Mouse (Mus musculus) forebrain, postnatal 0 days (tissue): ENCODE results near the gene Mier2. TPM values are rescaled to one million over a fixed set of nuclear protein-coding genes. Genes with fewer than 3 reads are reported as not detected.

Experiments
- ATAC-seq: fragments of 200-750 bp; cut with Nextera tagmentation; 2 replicates; pipeline ENCODE4 v1.8.0; 2017; ENCODE audit warnings: mild to moderate bottlenecking, moderate library complexity
- DNase-seq: peaks from one replicate; pipeline ENCODE4 v3.0.0-alpha.2; 2015
- H3K27ac ChIP-seq: fragments of 300-500 bp; sonication (generic); 2 replicates; pipeline ENCODE4 v1.5.1; 2014; ENCODE audit warnings: low read depth, mild to moderate bottlenecking, antibody characterized with exemption, low read length, moderate library complexity, mixed read lengths
- H3K27me3 ChIP-seq: fragments of 300-500 bp; sonication (generic); 2 replicates; pipeline ENCODE4 v1.6.1; 2014; ENCODE audit warnings: mild to moderate bottlenecking, low read length, mixed read lengths; ENCODE audit not compliant: insufficient read depth
- H3K36me3 ChIP-seq: fragments of 300-500 bp; sonication (generic); 2 replicates; pipeline ENCODE4 v1.6.1; 2014; ENCODE audit warnings: mild to moderate bottlenecking, moderate library complexity; ENCODE audit not compliant: insufficient read depth
- H3K4me1 ChIP-seq: fragments of 300-500 bp; sonication (generic); 2 replicates; pipeline ENCODE4 v1.6.1; 2014; ENCODE audit warnings: antibody characterized with exemption; ENCODE audit not compliant: insufficient read depth
- H3K4me2 ChIP-seq: fragments of 300-500 bp; sonication (generic); 2 replicates; pipeline ENCODE4 v1.6.1; 2014; ENCODE audit warnings: low read depth, mild to moderate bottlenecking, moderate library complexity
- H3K4me3 ChIP-seq: fragments of 300-500 bp; sonication (generic); 2 replicates; pipeline ENCODE4 v1.5.1; 2014; ENCODE audit warnings: low read depth, low read length, mixed read lengths
- H3K9ac ChIP-seq: fragments of 300-500 bp; sonication (generic); 2 replicates; pipeline ENCODE4 v1.6.1; 2014; ENCODE audit warnings: mild to moderate bottlenecking
- H3K9me3 ChIP-seq: fragments of 300-500 bp; sonication (generic); 2 replicates; pipeline ENCODE4 v1.6.1; 2016; ENCODE audit warnings: low read length
- CTCF ChIP-seq: sonication (generic); IDR thresholded peaks from 2 replicates; pipeline ENCODE4 v1.5.1; 2016; ENCODE audit warnings: antibody characterized with exemption, control low read depth, low read depth
- WGBS: fragments of 180-500 bp; shearing (Covaris S2); extraction: QIAGEN DNeasy Blood & Tissue Kit; methylation state at CpG from one replicate; pipeline ENCODE4 v1.1.7; 2014; 5-methylcytosine and 5-hydroxymethylcytosine counted together
- polyA plus RNA-seq: library from polyadenylated mRNA; unstranded; fragments of >200 nt; fragmentation: Nextera tagmentation; extraction: Ambion mirVana; gene quantifications from 2 replicates; pipeline ENCODE4 v1.2.1, GENCODE M21; 2015
- total RNA-seq: library from RNA; depleted of rRNA; stranded (reverse); fragments of >200 nt; gene quantifications from 2 replicates; pipeline ENCODE4 v1.2.3, GENCODE M21; 2014

The Mier2 gene
- total and polyA plus RNA-seq, 2 experiments from 2014 or later, result 38.6 to 73.0 TPM

DNA sequence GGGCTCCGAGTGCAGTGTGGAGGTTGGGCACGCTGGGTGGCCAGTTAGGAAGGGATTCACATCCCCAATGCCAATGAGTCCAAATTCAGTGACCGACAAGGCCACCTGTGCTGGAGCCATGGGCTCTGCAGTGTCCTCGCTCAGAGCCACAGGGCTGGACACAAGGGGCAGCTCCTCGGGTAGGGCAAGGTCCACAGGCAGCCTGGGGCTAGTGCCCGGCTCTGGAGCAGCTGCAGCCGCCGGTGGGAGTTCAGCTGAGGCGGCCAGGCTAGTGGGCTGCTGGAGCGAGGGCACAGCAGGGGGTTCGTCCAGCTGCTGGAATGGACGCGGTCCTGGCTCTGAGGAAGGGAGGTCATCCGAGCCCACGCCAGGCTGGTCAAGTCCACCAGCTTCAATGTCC is 13.5 kb downstream of the Mier2 start:
- TF ChIP-seq CTCF, result no peak
- peaks cover 72% of the 10 kb centered on the region for H3K36me3 ChIP-seq
- no peak for DNase-seq
- no peaks in the 10 kb centered on the region for H3K9me3 ChIP-seq
- H3K4me2 ChIP-seq, result no peak overlapping the region
- H3K4me1 ChIP-seq, result no peaks in the 10 kb centered on the region
- no peak overlapping the region for H3K9ac ChIP-seq
- no peak for ATAC-seq
- no peak overlapping the region for H3K4me3 ChIP-seq
- H3K27me3 ChIP-seq, result no peaks in the 10 kb centered on the region
- H3K27ac ChIP-seq, result no peak overlapping the region
- WGBS, result 82% methylated on average over 15 of the region's 15 CpGs

DNA sequence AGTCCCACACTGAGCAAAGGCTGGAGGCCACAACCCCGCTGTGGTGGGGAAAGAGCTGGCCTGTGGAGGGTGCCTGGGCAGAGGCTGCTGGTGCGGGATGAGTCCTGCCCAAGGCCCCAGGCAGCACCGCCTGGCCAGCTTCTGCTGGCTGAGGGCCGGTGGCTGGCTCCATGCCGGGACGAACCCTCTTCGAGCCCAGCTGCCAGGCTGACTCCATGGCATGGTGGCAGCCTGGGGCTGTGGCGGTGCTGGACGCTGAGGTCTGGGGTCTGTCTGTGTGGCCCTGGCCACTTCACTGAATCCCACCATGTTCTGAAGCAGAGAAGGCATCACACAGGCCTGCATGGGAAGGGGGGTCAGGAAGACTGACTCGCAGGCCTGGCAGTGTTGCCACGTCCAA is 14.3 kb downstream of the Mier2 start:
- Histone ChIP-seq H3K4me1 (no peaks in the 10 kb centered on the region), H3K9me3 (no peaks in the 10 kb centered on the region), H3K9ac (no peak overlapping the region), H3K4me3 (no peak overlapping the region), H3K4me2 (no peak overlapping the region), H3K36me3 (peaks cover 65% of the 10 kb centered on the region), H3K27ac (no peak overlapping the region), H3K27me3 (no peaks in the 10 kb centered on the region)
- 92% methylated on average over 11 of the region's 11 CpGs for WGBS
- no peak for ATAC-seq
- no peak for TF ChIP-seq CTCF
- no peak for DNase-seq

GRCm38 (mm10) chr10:79539701-79540495 is 15.1 kb downstream of the Mier2 start:
- Histone ChIP-seq H3K27ac (no peak overlapping the region), H3K36me3 (peaks cover 58% of the 10 kb centered on the region), H3K27me3 (no peaks in the 10 kb centered on the region), H3K9ac (no peak overlapping the region), H3K4me3 (no peak overlapping the region), H3K4me1 (no peaks in the 10 kb centered on the region), H3K9me3 (no peaks in the 10 kb centered on the region), H3K4me2 (no peak overlapping the region)
- ATAC-seq, result no peak
- no peak for DNase-seq
- TF ChIP-seq CTCF, result no peak
- 97% methylated on average over 16 of the region's 16 CpGs for WGBS

GRCm38 (mm10) chr10:79538873-79539272 is 16.1 kb downstream of the Mier2 start:
- Histone ChIP-seq H3K4me2 (no peak overlapping the region), H3K9me3 (no peaks in the 10 kb centered on the region), H3K4me3 (no peak overlapping the region), H3K36me3 (peaks cover 48% of the 10 kb centered on the region), H3K9ac (no peak overlapping the region), H3K4me1 (no peaks in the 10 kb centered on the region), H3K27me3 (no peaks in the 10 kb centered on the region), H3K27ac (no peak overlapping the region)
- no peak for TF ChIP-seq CTCF
- ATAC-seq, result no peak
- DNase-seq, result no peak
- WGBS, result 80% methylated on average over 4 of the region's 4 CpGs

DNA sequence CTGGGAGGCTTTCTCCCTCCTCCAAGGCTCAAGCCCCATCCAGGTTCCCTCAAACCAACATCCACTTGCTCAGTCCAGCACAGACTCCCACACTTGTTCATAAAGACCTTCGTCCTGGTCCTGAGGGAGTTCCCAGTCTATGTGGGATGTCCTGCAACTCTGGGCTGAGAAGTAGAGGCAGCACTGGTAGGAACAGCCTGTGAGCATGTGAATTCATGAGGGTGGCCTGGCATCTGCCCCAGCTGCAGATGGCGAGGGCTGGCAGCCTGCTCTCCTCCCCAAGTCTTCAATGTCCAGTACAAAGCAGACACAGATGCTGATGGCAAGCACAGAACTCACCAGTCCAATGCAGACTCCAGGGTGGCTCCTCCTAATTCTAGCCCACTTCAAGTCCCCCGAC is 16.7 kb downstream of the Mier2 start:
- Histone ChIP-seq H3K27ac (no peak overlapping the region), H3K9me3 (no peaks in the 10 kb centered on the region), H3K4me2 (no peak overlapping the region), H3K4me1 (peaks cover under 1% of the 10 kb centered on the region; the same call in 1 of the 2 replicates), H3K4me3 (no peak overlapping the region), H3K27me3 (no peaks in the 10 kb centered on the region), H3K9ac (no peak overlapping the region), H3K36me3 (peaks cover 42% of the 10 kb centered on the region)
- TF ChIP-seq CTCF, result no peak
- no peak for ATAC-seq
- DNase-seq, result no peak
- 76% methylated on average over 3 of the region's 3 CpGs for WGBS

DNA sequence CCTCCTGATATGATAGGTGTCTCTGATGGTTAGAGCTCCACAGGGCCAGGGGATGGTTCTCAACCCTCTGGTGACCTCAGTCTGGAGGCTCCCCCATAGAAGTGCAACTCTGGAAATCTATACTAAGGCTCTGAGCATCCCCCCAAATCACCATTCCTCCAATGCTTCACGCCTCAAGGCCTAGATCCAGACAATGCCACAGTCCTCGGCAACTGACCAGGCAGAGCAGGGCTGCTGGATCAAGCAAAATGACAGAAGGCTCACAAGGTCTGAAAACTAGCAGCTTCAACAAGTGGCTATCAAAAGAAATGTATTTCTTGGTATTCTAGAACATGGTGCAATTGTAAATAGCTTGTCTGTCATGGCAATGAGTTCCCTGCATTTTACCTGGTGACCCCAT is 17.2 kb downstream of the Mier2 start:
- DNase-seq (no peak), ATAC-seq (no peak)
- H3K4me2 ChIP-seq, result no peak overlapping the region
- no peaks in the 10 kb centered on the region for H3K27me3 ChIP-seq
- H3K4me1 ChIP-seq, result peaks cover 6% of the 10 kb centered on the region; the same call in 1 of the 2 replicates
- peaks cover 37% of the 10 kb centered on the region for H3K36me3 ChIP-seq
- no peak overlapping the region for H3K4me3 ChIP-seq
- H3K9ac ChIP-seq, result no peak overlapping the region
- no peaks in the 10 kb centered on the region for H3K9me3 ChIP-seq
- 82% methylated on average over 2 of the region's 2 CpGs for WGBS
- no peak for TF ChIP-seq CTCF
- H3K27ac ChIP-seq, result no peak overlapping the region

- WGBS, result 88% methylated on average over 7 of the region's 7 CpGs
- TF ChIP-seq CTCF, result no peak
- peaks cover 32% of the 10 kb centered on the region for H3K36me3 ChIP-seq
- no peak overlapping the region for H3K27ac ChIP-seq
- H3K27me3 ChIP-seq, result no peaks in the 10 kb centered on the region
- H3K9me3 ChIP-seq, result no peaks in the 10 kb centered on the region
- peaks cover 6% of the 10 kb centered on the region; the same call in 1 of the 2 replicates for H3K4me1 ChIP-seq
- H3K4me3 ChIP-seq, result no peak overlapping the region
- DNase-seq (no peak), ATAC-seq (no peak)
- H3K4me2 ChIP-seq, result no peak overlapping the region
- no peak overlapping the region for H3K9ac ChIP-seq
These were observed 17.7 kb downstream of the Mier2 start for GRCm38 (mm10) chr10:79537271-79537670.
